Mouse (Mus musculus) megakaryocyte-erythroid progenitor cell, adult 5-6 weeks (primary cell): ENCODE results near the gene Cutc. TPM values are rescaled to one million over a fixed set of nuclear protein-coding genes. Genes with fewer than 3 reads are reported as not detected.

Experiments used
- ATAC-seq: replicated peaks from 2 replicates; pipeline ENCODE4 v1.8.0; 2016; ENCODE audit warnings: mild to moderate bottlenecking, inconsistent platforms; ENCODE audit not compliant: severe bottlenecking, poor library complexity, low FRiP score, low TSS enrichment
- total RNA-seq, 2 experiments: library from RNA; stranded (forward) in 1 of 2; stranded (reverse) in 1 of 2; fragments of 200-1000, 215-1000 nt in 1 of 2; fragments of >200 nt in 1 of 2; fragmentation: Nextera tagmentation in 1 of 2; gene quantifications; 2 replicates each; pipeline ENCODE4 v1.2.3; 2014 to 2017

Gene Cutc
- total RNA-seq (2014; fragmentation: Nextera tagmentation) (18.4 and 21.1 TPM in 2 replicates), total RNA-seq (2017) (22.8 and 34.1 TPM in 2 replicates)

GRCm38 (mm10) chr19:43752489-43753225, at the start of gene Cutc, which contains the start of gene Cox15:
Cutc (plus strand) TSS chr19:43752996.
Cox15 (minus strand) TSS chr19:43753000.
- ATAC-seq: peak; percentile 82

- no peak for ATAC-seq
These were observed 48.6 kb upstream of the Cutc start for GRCm38 (mm10) chr19:43704211-43704610.

GRCm38 (mm10) chr19:43704787-43705497, 47.9 kb upstream of the Cutc start:
- ATAC-seq: no peak

DNA sequence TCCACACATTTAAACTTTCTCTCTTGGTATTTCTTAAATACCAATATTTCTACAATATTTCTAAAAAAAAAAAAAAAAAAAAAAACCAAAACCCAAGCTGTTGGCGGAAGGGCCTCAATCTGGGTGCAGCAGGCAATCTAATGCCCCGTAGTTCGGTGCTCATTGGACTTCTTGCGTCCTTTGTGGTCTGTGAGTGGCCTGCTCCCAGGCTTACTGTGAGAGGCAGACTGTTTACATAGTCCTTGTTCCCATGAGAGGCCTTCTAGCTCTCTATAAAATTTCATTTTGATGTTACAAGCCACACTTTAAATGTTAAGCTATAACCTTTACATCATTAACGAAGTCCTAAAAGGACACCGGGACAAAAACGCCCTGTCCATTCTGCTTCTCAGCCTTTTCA, 44.6 kb upstream of the Cutc start:
- no peak for ATAC-seq

DNA sequence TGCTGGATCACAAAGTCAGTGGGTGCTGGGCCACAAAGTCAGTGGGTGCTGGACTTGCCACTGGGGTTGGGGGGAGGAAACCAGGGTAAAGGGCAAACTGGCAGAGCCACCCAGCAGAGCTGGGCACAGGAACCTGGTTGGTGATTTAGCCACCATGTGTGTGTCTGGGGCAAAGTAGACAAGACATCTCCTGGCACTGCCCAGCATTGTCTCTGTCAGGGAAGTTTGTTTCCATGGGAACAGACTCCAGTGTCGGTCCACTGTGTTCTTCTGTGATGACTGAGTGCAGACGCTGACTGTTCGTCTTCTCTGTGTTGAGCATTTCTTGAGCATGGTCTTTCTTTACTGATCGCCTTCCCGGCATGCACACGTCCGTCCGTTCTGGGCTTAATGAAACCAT, 43.5 kb upstream of the Cutc start:
- ATAC-seq: no peak

GRCm38 (mm10) chr19:43711159-43711916, 41.5 kb upstream of the Cutc start:
- ATAC-seq: peak; percentile 32; the same call in 1 of the 2 replicates

DNA sequence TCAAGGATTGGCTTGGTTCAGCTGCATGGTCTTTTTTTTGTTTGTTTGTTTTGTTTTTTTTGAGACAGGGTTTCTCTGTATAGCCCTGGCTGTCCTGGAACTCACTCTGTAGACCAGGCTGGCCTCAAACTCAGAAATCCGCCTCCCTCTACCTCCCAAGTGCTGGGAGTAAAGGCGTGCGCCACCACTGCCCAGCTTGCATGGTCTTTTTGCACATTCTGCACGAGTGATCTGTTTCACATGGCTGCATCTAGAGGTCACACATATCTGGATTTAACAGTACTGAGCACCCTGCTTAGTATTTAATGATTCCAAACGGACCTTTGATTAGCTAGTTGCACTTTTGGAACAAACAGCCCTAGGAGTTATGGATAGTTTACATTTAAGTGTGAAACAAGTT, 40.8 kb upstream of the Cutc start:
- ATAC-seq: no peak

- no peak for ATAC-seq
These were observed 32.7 kb upstream of the Cutc start for GRCm38 (mm10) chr19:43720061-43720460.

DNA sequence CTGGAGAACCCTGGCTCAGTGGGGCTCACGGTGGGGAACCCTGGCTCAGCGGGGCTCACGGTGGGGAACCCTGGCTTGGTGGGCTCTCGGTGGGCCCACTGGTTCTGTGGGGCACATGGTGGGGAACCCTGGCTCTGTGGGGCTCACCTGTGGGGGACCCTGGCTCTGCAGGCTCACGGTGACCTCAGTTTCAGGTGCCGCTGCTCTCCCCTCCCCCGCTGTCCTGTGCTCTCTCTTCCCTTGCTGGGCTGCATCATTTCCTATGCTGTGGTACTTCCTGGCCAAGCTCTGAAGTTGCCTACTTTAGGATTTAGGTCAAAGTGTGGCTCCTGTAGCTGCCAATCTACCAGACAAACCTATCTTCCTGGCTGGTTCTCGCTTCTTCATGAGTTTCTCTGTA, 29.9 kb upstream of the Cutc start:
- no peak for ATAC-seq

DNA sequence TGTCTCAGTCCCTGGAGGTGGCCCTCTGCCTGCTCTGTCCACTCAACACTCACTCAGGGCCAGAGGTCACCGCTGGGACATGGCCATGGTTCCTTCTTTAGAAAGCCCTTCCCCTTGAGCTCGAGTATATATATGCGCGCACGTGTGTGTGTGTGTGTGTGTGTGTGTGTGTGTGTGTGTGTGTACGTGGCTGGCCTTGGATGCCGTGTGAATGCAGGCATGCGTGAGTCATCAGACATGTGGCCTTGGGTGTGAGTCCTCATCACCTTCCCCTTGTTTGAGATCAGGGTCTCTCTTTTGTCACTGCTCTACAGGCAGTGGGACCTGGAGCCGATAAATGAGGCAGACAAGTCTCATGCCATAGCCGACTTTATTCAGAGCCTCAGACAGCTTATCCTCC, 29.3 kb upstream of the Cutc start:
- no peak for ATAC-seq

GRCm38 (mm10) chr19:43724194-43724593, 28.6 kb upstream of the Cutc start:
- no peak for ATAC-seq

- no peak for ATAC-seq
These were observed 28.0 kb upstream of the Cutc start for GRCm38 (mm10) chr19:43724821-43725220.

DNA sequence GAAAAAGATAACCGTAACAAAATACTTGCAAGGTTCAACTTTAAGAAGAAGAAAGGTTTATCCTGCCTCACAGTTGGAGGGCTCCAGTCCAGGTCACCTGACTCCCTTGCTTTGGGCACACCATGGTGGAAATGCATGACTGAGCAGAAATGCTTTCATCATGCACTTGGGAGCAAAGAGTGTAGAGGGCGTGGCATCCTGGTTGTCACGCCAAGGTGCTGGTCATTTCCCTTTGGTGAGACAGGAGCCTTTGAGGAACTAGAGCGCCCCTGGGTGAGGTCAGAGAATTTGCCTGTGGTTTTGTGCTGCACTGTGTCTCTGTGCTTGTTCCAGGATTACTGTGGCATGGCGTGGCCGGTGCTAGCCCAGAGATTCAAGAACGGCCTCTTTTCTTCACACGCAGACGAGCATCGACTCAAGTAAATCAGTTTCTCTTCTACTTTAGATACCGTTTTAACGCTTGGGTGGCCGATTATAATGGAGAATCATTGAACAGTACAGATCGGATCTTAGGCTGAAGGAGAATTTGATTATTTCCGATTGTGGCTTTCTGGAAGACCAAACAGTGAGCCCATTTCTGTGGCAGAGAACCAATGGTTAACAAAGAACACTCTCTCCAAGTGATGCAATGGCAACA, 26.2 kb upstream of the Cutc start:
- no peak for ATAC-seq

GRCm38 (mm10) chr19:43729296-43730036, 23.3 kb upstream of the Cutc start:
- no peak for ATAC-seq

GRCm38 (mm10) chr19:43730037-43730428, 22.8 kb upstream of the Cutc start:
- ATAC-seq: no peak

DNA sequence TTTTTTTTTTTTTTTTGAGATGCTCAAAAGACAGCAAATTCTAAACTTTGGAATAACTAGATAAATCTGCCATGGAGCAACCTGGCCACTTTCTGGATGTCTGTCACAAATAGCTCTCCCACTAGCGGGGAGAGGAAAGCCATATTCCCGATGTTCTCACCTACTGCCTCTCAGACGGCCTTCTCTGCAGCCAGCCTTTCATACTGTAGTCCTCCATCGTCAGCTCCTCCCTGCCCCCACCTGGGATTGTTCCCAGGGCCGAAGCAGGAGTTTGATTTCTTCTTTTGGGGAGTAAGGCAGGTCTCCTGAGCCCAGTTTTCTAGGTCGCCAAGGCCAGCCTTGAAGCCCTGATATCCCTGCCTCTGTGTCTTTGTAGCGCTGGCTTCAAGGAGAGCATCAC, 21.6 kb upstream of the Cutc start:
- no peak for ATAC-seq

DNA sequence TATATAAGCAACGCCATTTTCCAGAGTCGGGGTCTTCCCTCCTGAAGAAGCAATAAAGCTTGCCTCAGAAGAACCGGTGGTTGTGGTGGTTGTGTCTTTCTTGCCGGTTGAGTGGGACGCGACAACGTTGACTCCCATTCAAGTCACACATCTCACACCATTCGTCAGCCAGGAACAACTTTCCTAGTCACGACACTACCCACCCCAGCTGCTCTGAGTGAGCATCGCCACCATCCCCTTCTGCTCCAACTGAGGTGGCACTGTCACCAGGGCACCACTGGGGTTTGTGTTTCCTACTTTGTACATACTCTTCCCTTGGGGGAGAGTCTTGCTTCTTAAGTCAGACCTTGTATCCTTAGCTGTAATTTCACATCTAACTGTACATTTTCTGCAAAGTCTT, 14.4 kb upstream of the Cutc start:
- no peak for ATAC-seq

DNA sequence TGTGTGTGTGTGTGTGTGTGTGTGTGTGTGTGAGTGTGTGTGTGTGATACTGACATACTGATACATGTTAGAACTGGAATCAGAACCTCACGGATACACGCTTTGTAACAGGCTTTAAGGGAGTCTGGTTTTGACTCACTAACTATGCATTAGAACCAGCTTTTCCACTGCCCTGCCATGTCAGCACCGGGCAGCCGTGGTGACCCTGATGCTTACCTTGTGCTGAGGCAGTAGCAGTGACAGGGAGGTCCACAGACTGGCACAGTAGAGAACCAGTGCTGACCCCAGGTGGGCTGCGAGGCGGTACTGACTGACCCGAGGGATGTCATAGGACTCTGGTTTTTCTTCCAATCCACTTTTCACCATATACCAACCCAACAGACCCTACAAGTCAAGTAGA, 9.4 kb upstream of the Cutc start:
- ATAC-seq: no peak

DNA sequence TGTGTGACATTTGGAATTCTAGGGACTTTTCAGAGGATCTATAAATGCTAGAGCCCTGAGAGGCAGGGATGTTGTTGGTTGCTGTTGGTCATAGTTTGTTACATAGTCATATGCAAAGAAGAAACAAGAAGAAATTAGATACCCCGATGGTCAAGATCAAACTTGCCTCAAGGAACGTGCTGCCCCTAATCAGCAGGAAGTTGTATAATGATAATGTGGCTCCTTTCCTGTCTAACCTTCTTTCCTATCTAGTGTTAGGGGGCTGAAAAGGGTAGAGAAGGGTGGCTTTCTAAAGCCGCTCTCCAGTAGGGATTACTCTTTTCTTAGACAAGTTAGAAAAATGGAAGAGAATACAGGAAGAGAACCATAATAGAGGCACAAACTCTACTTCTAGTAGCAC, 7.1 kb upstream of the Cutc start:
- ATAC-seq: no peak
